ENCODE assay signal across 8 mouse cellular contexts in the genomic region with DNA sequence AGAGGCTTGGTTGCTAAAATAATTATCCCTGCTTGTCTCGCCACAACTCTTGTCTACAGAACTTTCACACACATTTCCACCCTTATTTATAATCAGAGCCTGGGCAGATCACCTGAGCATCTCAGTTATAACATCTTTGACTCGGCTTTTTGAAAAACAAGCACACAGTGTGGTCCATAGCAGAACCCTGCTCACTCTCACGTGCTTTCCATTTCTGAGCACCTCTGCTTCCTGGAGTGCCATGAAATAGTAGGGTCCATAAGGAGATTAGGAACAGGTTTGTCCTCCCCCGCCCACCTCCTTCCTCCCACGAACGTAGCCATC. TPM values are rescaled to one million over a fixed set of nuclear protein-coding genes. Genes with fewer than 3 reads are reported as not detected.
DNase-seq lines count a peak whose midpoint lies in the region; ATAC-seq and TF ChIP-seq lines count a peak whose summit lies in the region.

No protein-coding gene starts in this region.

- no peak for TF ChIP-seq CTCF in kidney, adult 2 months (conservative IDR thresholded peaks at IDR 0.05; ENCODE audit: insufficient read depth, insufficient read length, low read depth, low read length)
- no peak for TF ChIP-seq CTCF in bone marrow macrophage, adult 2 months (IDR thresholded peaks at IDR 0.05; ENCODE audit: low read depth, low read length)
- no peak for TF ChIP-seq CTCF in forebrain, postnatal 0 days (IDR thresholded peaks at IDR 0.05; ENCODE audit: low read depth)
- TF ChIP-seq CTCF in liver, postnatal 0 days (IDR thresholded peaks at IDR 0.05; ENCODE audit: low read depth) = no peak

- peak overlapping the region; percentile 45; the same call in 1 of the 2 replicates for H3K4me3 ChIP-seq in kidney, adult 2 months (ENCODE audit: insufficient read depth, low read depth, low read length)
- peak overlapping the region; percentile 71 for H3K4me3 ChIP-seq in bone marrow macrophage, adult 2 months (ENCODE audit: insufficient read depth, low read length)
- H3K4me3 ChIP-seq in forebrain, postnatal 0 days (ENCODE audit: low read depth, low read length) = peak overlapping the region; percentile 60
- H3K4me3 ChIP-seq in liver, postnatal 0 days (ENCODE audit: low read depth, low read length) = peak overlapping the region; percentile 61

- H3K9ac ChIP-seq in forebrain, postnatal 0 days = peak overlapping the region; percentile 72
- no peak overlapping the region; the same call in 1 of the 2 replicates for H3K9ac ChIP-seq in liver, postnatal 0 days (replicated peaks)

- 0 out of 2 replicates have a peak, but pooled peaks have one; percentile 15 for ATAC-seq in forebrain, postnatal 0 days
- no peak for ATAC-seq in liver, postnatal 0 days
- ATAC-seq in megakaryocyte progenitor cell, adult 5-6 weeks (replicated peaks; ENCODE audit: poor library complexity) = no peak

- H3K9me3 ChIP-seq in forebrain, postnatal 0 days (ENCODE audit: low read length) = no peaks in the 10 kb centered on the region
- H3K9me3 ChIP-seq in liver, postnatal 0 days (ENCODE audit: low read length) = no peaks in the 10 kb centered on the region

- DNase-seq in kidney, adult 2 months = no peak
- no peak for DNase-seq in kidney, postnatal 10 days
- DNase-seq in forebrain, postnatal 0 days = no peak
- DNase-seq in liver, postnatal 0 days = no peak
- DNase-seq in spleen, adult 12 weeks (ENCODE audit: low spot score) = no peak
- DNase-seq in thymus, adult 18-20 months = no peak

- H3K4me2 ChIP-seq in forebrain, postnatal 0 days (ENCODE audit: low read depth) = peak overlapping the region; percentile 99
- peak overlapping the region; percentile 98 for H3K4me2 ChIP-seq in liver, postnatal 0 days (ENCODE audit: low read depth, low read length)

- no peak overlapping the region for H3K27ac ChIP-seq in kidney, adult 2 months (ENCODE audit: insufficient read depth, low read depth, low read length)
- H3K27ac ChIP-seq in bone marrow macrophage, adult 2 months (ENCODE audit: insufficient read depth, low read depth, low read length) = no peak overlapping the region
- H3K27ac ChIP-seq in forebrain, postnatal 0 days (ENCODE audit: low read depth, low read length) = no peak overlapping the region
- H3K27ac ChIP-seq in liver, postnatal 0 days (ENCODE audit: low read depth) = no peak overlapping the region

- no peak for TF ChIP-seq POLR2A in kidney, adult 2 months (IDR thresholded peaks at IDR 0.05; ENCODE audit: low read depth, low read length)
- no peak for TF ChIP-seq POLR2A in bone marrow macrophage, adult 2 months (IDR thresholded peaks at IDR 0.05; ENCODE audit: borderline replicate concordance, low read depth, low read length)

- H3K4me1 ChIP-seq in kidney, adult 2 months (ENCODE audit: control insufficient read depth, insufficient read depth, low read length) = no peaks in the 10 kb centered on the region
- H3K4me1 ChIP-seq in bone marrow macrophage, adult 2 months (ENCODE audit: control insufficient read depth, insufficient read depth, low read length) = no peaks in the 10 kb centered on the region
- peaks cover 4% of the 10 kb centered on the region; the same call in 1 of the 2 replicates for H3K4me1 ChIP-seq in forebrain, postnatal 0 days (ENCODE audit: insufficient read depth)
- H3K4me1 ChIP-seq in liver, postnatal 0 days (ENCODE audit: insufficient read depth) = peaks cover 6% of the 10 kb centered on the region; the same call in 1 of the 2 replicates

- TF ChIP-seq EP300 in liver, postnatal 0 days (IDR thresholded peaks at IDR 0.05; ENCODE audit: low read depth) = no peak

- 28% methylated on average over 6 of the region's 6 CpGs for WGBS in kidney, adult 2 months
- WGBS in forebrain, postnatal 0 days = 16% methylated on average over 6 of the region's 6 CpGs
- 20% methylated on average over 6 of the region's 6 CpGs for WGBS in liver, postnatal 0 days (ENCODE audit: insufficient replicate concordance)

- no peaks in the 10 kb centered on the region for H3K36me3 ChIP-seq in kidney, adult 2 months (ENCODE audit: control insufficient read depth, insufficient read depth, low read length)
- no peaks in the 10 kb centered on the region for H3K36me3 ChIP-seq in forebrain, postnatal 0 days (ENCODE audit: insufficient read depth)
- H3K36me3 ChIP-seq in liver, postnatal 0 days (replicated peaks; ENCODE audit: insufficient read depth, low read length) = no peaks in the 10 kb centered on the region

- H3K27me3 ChIP-seq in kidney, adult 2 months (replicated peaks; ENCODE audit: control insufficient read depth, insufficient read depth, low read length) = no peaks in the 10 kb centered on the region
- no peaks in the 10 kb centered on the region for H3K27me3 ChIP-seq in forebrain, postnatal 0 days (ENCODE audit: insufficient read depth, low read length)
- H3K27me3 ChIP-seq in liver, postnatal 0 days (ENCODE audit: insufficient read depth, low read length) = peaks cover 20% of the 10 kb centered on the region

RNA-seq across cellular contexts. Expression of a gene that starts 1.4 kb away (rescaled TPM):
- polyA plus RNA-seq in kidney, adult 2 months (2012; rRNA removed) = 0.53 and 1.6 TPM in 2 replicates
- polyA plus RNA-seq in bone marrow macrophage, adult 2 months (2012; ENCODE audit: insufficient read depth, insufficient read length, missing spikeins) = not detected in 2 replicates
- total RNA-seq in forebrain, postnatal 0 days (2014; rRNA removed) = 13.4 and 22.0 TPM in 2 replicates
- polyA plus RNA-seq in forebrain, postnatal 0 days (2015; fragmentation: Nextera tagmentation; extraction: Ambion mirVana) = 10.0 and 12.7 TPM in 2 replicates
- polyA plus RNA-seq in liver, postnatal 0 days (2015; fragmentation: Nextera tagmentation; extraction: Ambion mirVana) = 0.02 TPM in 1 of 2 replicates, not detected in the other
- total RNA-seq in megakaryocyte progenitor cell, adult 5-6 weeks (2015) = not detected in 2 replicates
- 0.08 TPM in 1 of 2 replicates, not detected in the other for total RNA-seq in megakaryocyte progenitor cell, adult 5-6 weeks (2017)

RNA-seq across cellular contexts. Expression of a gene that starts 15.3 kb away (rescaled TPM):
- polyA plus RNA-seq in kidney, adult 2 months (2012; rRNA removed) = 5.4 and 6.9 TPM in 2 replicates
- polyA plus RNA-seq in bone marrow macrophage, adult 2 months (2012; ENCODE audit: insufficient read depth, insufficient read length, missing spikeins) = 22.5 and 24.1 TPM in 2 replicates
- 13.2 and 14.5 TPM in 2 replicates for total RNA-seq in forebrain, postnatal 0 days (2014; rRNA removed)
- polyA plus RNA-seq in forebrain, postnatal 0 days (2015; fragmentation: Nextera tagmentation; extraction: Ambion mirVana) = 7.1 and 12.0 TPM in 2 replicates
- 4.1 and 4.9 TPM in 2 replicates for polyA plus RNA-seq in liver, postnatal 0 days (2015; fragmentation: Nextera tagmentation; extraction: Ambion mirVana)
- 18.5 and 23.9 TPM in 2 replicates for total RNA-seq in megakaryocyte progenitor cell, adult 5-6 weeks (2015)
- total RNA-seq in megakaryocyte progenitor cell, adult 5-6 weeks (2017) = 15.3 and 21.1 TPM in 2 replicates
